Comparison of ENCODE assay signal across 8 mouse cellular contexts in the genomic region with DNA sequence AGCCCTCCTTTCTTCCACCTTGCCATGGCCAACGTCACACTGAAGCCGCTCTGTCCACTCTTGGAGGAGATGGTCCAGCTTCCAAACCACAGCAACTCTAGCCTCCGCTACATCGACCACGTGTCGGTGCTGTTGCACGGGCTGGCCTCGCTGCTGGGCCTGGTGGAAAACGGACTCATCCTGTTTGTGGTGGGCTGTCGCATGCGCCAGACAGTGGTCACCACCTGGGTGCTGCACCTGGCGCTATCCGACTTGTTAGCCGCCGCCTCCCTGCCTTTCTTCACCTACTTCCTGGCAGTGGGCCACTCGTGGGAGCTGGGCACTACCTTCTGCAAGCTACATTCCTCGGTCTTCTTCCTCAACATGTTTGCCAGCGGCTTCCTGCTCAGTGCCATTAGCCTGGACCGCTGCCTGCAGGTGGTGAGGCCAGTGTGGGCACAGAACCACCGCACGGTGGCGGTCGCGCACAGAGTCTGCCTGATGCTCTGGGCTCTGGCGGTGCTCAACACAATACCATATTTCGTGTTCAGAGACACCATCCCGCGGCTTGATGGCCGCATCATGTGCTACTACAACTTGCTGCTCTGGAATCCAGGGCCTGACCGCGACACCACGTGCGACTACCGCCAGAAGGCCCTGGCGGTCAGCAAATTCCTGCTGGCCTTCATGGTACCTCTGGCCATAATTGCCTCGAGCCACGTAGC. TPM values are rescaled to one million over a fixed set of nuclear protein-coding genes. Genes with fewer than 3 reads are reported as not detected.
DNase-seq lines count a peak whose midpoint lies in the region; ATAC-seq and TF ChIP-seq lines count a peak whose summit lies in the region.

No protein-coding gene starts in this region.

- H3K4me1 ChIP-seq in brown adipose tissue, adult 24 weeks (ENCODE audit: control insufficient read depth, insufficient read depth, insufficient read length, low read length), result no peaks in the 10 kb centered on the region
- H3K4me1 ChIP-seq in erythroblast, embryonic 14.5 days (ENCODE audit: control insufficient read depth), result peaks cover 46% of the 10 kb centered on the region
- peaks cover 10% of the 10 kb centered on the region for H3K4me1 ChIP-seq in lung, embryonic 14.5 days (ENCODE audit: insufficient read depth)

- H3K36me3 ChIP-seq in erythroblast, embryonic 14.5 days (ENCODE audit: control insufficient read depth), result peaks cover 38% of the 10 kb centered on the region
- H3K36me3 ChIP-seq in lung, embryonic 14.5 days (ENCODE audit: insufficient read depth), result peaks cover 38% of the 10 kb centered on the region

- H3K27ac ChIP-seq in brown adipose tissue, adult 24 weeks (replicated peaks; ENCODE audit: low read depth, low read length), result no peak overlapping the region
- H3K27ac ChIP-seq in lung, embryonic 14.5 days (ENCODE audit: low read depth), result no peak overlapping the region

- 16% methylated on average over 37 of the region's 37 CpGs for WGBS in lung, embryonic 14.5 days

- H3K9me3 ChIP-seq in erythroblast, embryonic 14.5 days (ENCODE audit: control insufficient read depth, low read length), result peaks cover 4% of the 10 kb centered on the region
- no peaks in the 10 kb centered on the region for H3K9me3 ChIP-seq in lung, embryonic 14.5 days (ENCODE audit: low read depth, low read length)

- H3K27me3 ChIP-seq in erythroblast, embryonic 14.5 days (ENCODE audit: control insufficient read depth), result no peaks in the 10 kb centered on the region
- H3K27me3 ChIP-seq in lung, embryonic 14.5 days (ENCODE audit: insufficient read depth, low read length), result no peaks in the 10 kb centered on the region

- H3K4me3 ChIP-seq in brown adipose tissue, adult 24 weeks (ENCODE audit: insufficient read depth, low read depth, low read length), result peak overlapping the region; percentile 33
- peak overlapping the region; percentile 62 for H3K4me3 ChIP-seq in erythroblast, embryonic 14.5 days (replicated peaks)
- H3K4me3 ChIP-seq in lung, embryonic 14.5 days (ENCODE audit: low read depth, low read length), result peak overlapping the region; percentile 37

- ATAC-seq in CD4-positive, CD25-positive, alpha-beta regulatory T cell, adult 4 months, result peak; percentile 61
- ATAC-seq in lung, embryonic 14.5 days (ENCODE audit: insufficient read depth), result peak; percentile 91

- intact Hi-C loops in heart, postnatal 36 days (cut with DNase I), result no loop called here

- H3K9ac ChIP-seq in lung, embryonic 14.5 days, result peak overlapping the region; percentile 56

- peak; percentile 45 to 57 for DNase-seq in heart, postnatal 36 days
- peak; percentile 47 to 71 for DNase-seq in layer of hippocampus, adult 18-20 months (ENCODE audit: low spot score in 2 of 2)
- DNase-seq in lung, embryonic 14.5 days, result peak; percentile 90
- DNase-seq in ovary, postnatal 14 days (ENCODE audit: low spot score), result peak; percentile 63
- DNase-seq in thymus, postnatal 10 days (ENCODE audit: low spot score in 2 of 2), result peak; percentile 34 to 66

- TF ChIP-seq CTCF in lung, embryonic 14.5 days (IDR thresholded peaks at IDR 0.05; ENCODE audit: low read depth), result peak; percentile 92

- peak overlapping the region; percentile 88 for H3K4me2 ChIP-seq in lung, embryonic 14.5 days

RNA-seq across cellular contexts. Expression of a gene that starts 3.3 kb away (rescaled TPM):
- not detected for polyA plus RNA-seq in CD4-positive, CD25-positive, alpha-beta regulatory T cell, adult 4 months (2017; shearing (Covaris generic))
- not detected in 2 replicates for polyA plus RNA-seq in brown adipose tissue, adult 24 weeks (2012; ENCODE audit: insufficient read depth, insufficient read length, missing spikeins)
- polyA plus RNA-seq in erythroblast, embryonic 14.5 days (2012), result not detected in 2 replicates
- under 1 TPM in 1 of 2 experiments, not detected in 1; 0.14 TPM for total RNA-seq in heart, postnatal 36 days (2021)
- total RNA-seq in layer of hippocampus, adult 18-20 months (2021), result under 1 TPM; 0.12 to 0.23 TPM
- polyA plus RNA-seq in lung, embryonic 14.5 days (2014; fragmentation: Nextera tagmentation; extraction: Ambion mirVana), result not detected in 2 replicates

RNA-seq across cellular contexts. Expression of a gene that starts 8.8 kb away (rescaled TPM):
- polyA plus RNA-seq in CD4-positive, CD25-positive, alpha-beta regulatory T cell, adult 4 months (2017; shearing (Covaris generic)), result 10 to 100 TPM in 1 of 2 experiments, 1 to 10 TPM in 1; 8.8 to 11.7 TPM
- polyA plus RNA-seq in brown adipose tissue, adult 24 weeks (2012; ENCODE audit: insufficient read depth, insufficient read length, missing spikeins), result 3.8 and 4.0 TPM in 2 replicates
- polyA plus RNA-seq in erythroblast, embryonic 14.5 days (2012), result 1.2 and 1.4 TPM in 2 replicates
- 1 to 10 TPM; 6.3 to 6.5 TPM for total RNA-seq in heart, postnatal 36 days (2021)
- 1 to 10 TPM; 8.2 to 8.5 TPM for total RNA-seq in layer of hippocampus, adult 18-20 months (2021)
- polyA plus RNA-seq in lung, embryonic 14.5 days (2014; fragmentation: Nextera tagmentation; extraction: Ambion mirVana), result 28.5 and 32.7 TPM in 2 replicates

RNA-seq across cellular contexts. Expression of a gene that starts 19.8 kb away (rescaled TPM):
- polyA plus RNA-seq in CD4-positive, CD25-positive, alpha-beta regulatory T cell, adult 4 months (2017; shearing (Covaris generic)), result not detected
- polyA plus RNA-seq in brown adipose tissue, adult 24 weeks (2012; ENCODE audit: insufficient read depth, insufficient read length, missing spikeins), result not detected in 2 replicates
- not detected in 2 replicates for polyA plus RNA-seq in erythroblast, embryonic 14.5 days (2012)
- total RNA-seq in heart, postnatal 36 days (2021), result not detected
- not detected for total RNA-seq in layer of hippocampus, adult 18-20 months (2021)
- polyA plus RNA-seq in lung, embryonic 14.5 days (2014; fragmentation: Nextera tagmentation; extraction: Ambion mirVana), result not detected in 2 replicates

RNA-seq across cellular contexts. Expression of a gene that starts 34.2 kb away (rescaled TPM):
- polyA plus RNA-seq in CD4-positive, CD25-positive, alpha-beta regulatory T cell, adult 4 months (2017; shearing (Covaris generic)), result not detected
- polyA plus RNA-seq in brown adipose tissue, adult 24 weeks (2012; ENCODE audit: insufficient read depth, insufficient read length, missing spikeins), result not detected in 2 replicates
- not detected in 2 replicates for polyA plus RNA-seq in erythroblast, embryonic 14.5 days (2012)
- total RNA-seq in heart, postnatal 36 days (2021), result not detected
- total RNA-seq in layer of hippocampus, adult 18-20 months (2021), result not detected
- polyA plus RNA-seq in lung, embryonic 14.5 days (2014; fragmentation: Nextera tagmentation; extraction: Ambion mirVana), result not detected in 2 replicates

RNA-seq across cellular contexts. Expression of a gene that starts 45.2 kb away (rescaled TPM):
- polyA plus RNA-seq in CD4-positive, CD25-positive, alpha-beta regulatory T cell, adult 4 months (2017; shearing (Covaris generic)), result 10 to 100 TPM; 10.4 to 24.8 TPM
- polyA plus RNA-seq in brown adipose tissue, adult 24 weeks (2012; ENCODE audit: insufficient read depth, insufficient read length, missing spikeins), result 64.9 and 65.6 TPM in 2 replicates
- polyA plus RNA-seq in erythroblast, embryonic 14.5 days (2012), result 3.2 and 4.1 TPM in 2 replicates
- total RNA-seq in heart, postnatal 36 days (2021), result 100 to 1,000 TPM; 218 to 273 TPM
- total RNA-seq in layer of hippocampus, adult 18-20 months (2021), result 100 to 1,000 TPM; 197 to 217 TPM
- polyA plus RNA-seq in lung, embryonic 14.5 days (2014; fragmentation: Nextera tagmentation; extraction: Ambion mirVana), result 40.7 TPM in 2 replicates
